Mouse (Mus musculus) layer of hippocampus, adult 11-12 months (tissue): ENCODE data around the gene Gcg.

Source experiments
- DNase-seq: peaks from one replicate; pipeline ENCODE4 v3.0.0; 2022; ENCODE audit warnings: low spot score

The Gcg gene

GRCm38 (mm10) chr2:62483550-62483949, at the start of gene Gcg:
TSS of gene Gcg (minus strand) at chr2:62483650.
- DNase-seq: no peak

- no peak for DNase-seq
Measured at GRCm38 (mm10) chr2:62531065-62531464, 47.6 kb upstream of the Gcg start.

- peak; percentile 27 for DNase-seq
Measured at GRCm38 (mm10) chr2:62526399-62526798, 42.9 kb upstream of the Gcg start.

GRCm38 (mm10) chr2:62517790-62518189, 34.3 kb upstream of the Gcg start:
- no peak for DNase-seq

- no peak for DNase-seq
Measured at GRCm38 (mm10) chr2:62514477-62514876, 31.0 kb upstream of the Gcg start.

GRCm38 (mm10) chr2:62513477-62513876, 30.0 kb upstream of the Gcg start:
- DNase-seq: peak; percentile 60

- DNase-seq: no peak
Measured at GRCm38 (mm10) chr2:62507130-62507529, 23.7 kb upstream of the Gcg start.

- DNase-seq: no peak
Measured at GRCm38 (mm10) chr2:62506441-62506840, 23.0 kb upstream of the Gcg start.

- DNase-seq: no peak
Measured at GRCm38 (mm10) chr2:62504269-62504796, 20.9 kb upstream of the Gcg start.

GRCm38 (mm10) chr2:62503326-62503725, 19.9 kb upstream of the Gcg start:
- no peak for DNase-seq

- DNase-seq: no peak
Measured at GRCm38 (mm10) chr2:62502516-62502915, 19.1 kb upstream of the Gcg start.

- DNase-seq: no peak
Measured at GRCm38 (mm10) chr2:62498821-62499220, 15.4 kb upstream of the Gcg start.

- no peak for DNase-seq
Measured at GRCm38 (mm10) chr2:62498086-62498485, 14.6 kb upstream of the Gcg start.

- DNase-seq: no peak
Measured at GRCm38 (mm10) chr2:62497333-62498002, 14.0 kb upstream of the Gcg start.

- no peak for DNase-seq
Measured at GRCm38 (mm10) chr2:62495407-62495806, 12.0 kb upstream of the Gcg start.

- DNase-seq: no peak
Measured at GRCm38 (mm10) chr2:62489832-62490231, 6.4 kb upstream of the Gcg start.

- DNase-seq: no peak
Measured at GRCm38 (mm10) chr2:62484906-62485305, 1.5 kb upstream of the Gcg start.

GRCm38 (mm10) chr2:62480285-62481198, 2.9 kb downstream of the Gcg start:
- no peak for DNase-seq

GRCm38 (mm10) chr2:62469551-62469950, 13.9 kb downstream of the Gcg start:
- no peak for DNase-seq

- no peak for DNase-seq
Measured at GRCm38 (mm10) chr2:62463287-62463686, 20.2 kb downstream of the Gcg start.

- DNase-seq: no peak
Measured at GRCm38 (mm10) chr2:62462174-62462573, 21.3 kb downstream of the Gcg start.

- no peak for DNase-seq
Measured at GRCm38 (mm10) chr2:62460815-62461450, 22.5 kb downstream of the Gcg start.
